Comparison of ENCODE assay signal across 17 mouse cellular contexts in the genomic region with DNA sequence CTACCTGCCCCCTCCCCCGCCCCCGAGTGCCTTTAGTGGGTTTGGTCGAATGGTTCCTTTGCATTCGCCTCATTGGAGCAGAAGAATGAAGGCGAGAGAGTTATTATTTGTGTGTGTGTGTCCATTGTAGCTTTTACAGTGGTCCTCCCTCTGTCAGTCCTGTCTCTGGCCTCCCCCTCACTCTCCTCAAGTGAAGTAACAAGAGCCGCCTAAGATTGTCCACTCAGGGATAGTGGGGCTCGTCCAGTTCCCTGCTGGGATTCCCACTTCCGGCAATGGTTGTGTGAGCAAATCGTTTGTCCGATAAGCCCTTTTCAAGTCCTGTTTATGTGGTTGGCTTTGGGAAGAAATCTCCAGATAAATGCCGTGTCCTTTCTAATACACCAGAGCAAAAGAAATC.
A peak's percentile ranks its signal among the peaks of the same experiment; 100 is the strongest.
DNase-seq lines count a peak whose midpoint lies in the region; ATAC-seq and TF ChIP-seq lines count a peak whose summit lies in the region.
"Had no signal": no experiment of that assay in that cellular context is flagged by ENCODE, and none has a peak within 500 bp of the region (broad histone marks: within the 10 kb centered on the region; RNA-seq: fewer than 3 reads in every experiment).

No protein-coding gene starts in this region.

- H3K4me2 ChIP-seq in hindbrain, embryonic 13.5 days: 0 out of 2 replicates have a peak overlapping the region, but pooled peaks have one; percentile 2
- H3K4me2 ChIP-seq in hindbrain, postnatal 0 days (ENCODE audit: low read depth, low read length): no peak overlapping the region
- H3K4me2 ChIP-seq in lung, embryonic 14.5 days: no peak overlapping the region
- H3K4me2 ChIP-seq: liver, embryonic 11.5 days had no signal

- no peak overlapping the region for H3K27ac ChIP-seq in hindbrain, embryonic 13.5 days
- H3K27ac ChIP-seq in hindbrain, postnatal 0 days: no peak overlapping the region
- H3K27ac ChIP-seq in lung, embryonic 14.5 days (ENCODE audit: low read depth): no peak overlapping the region

- ATAC-seq in hindbrain, embryonic 13.5 days (ENCODE audit: low FRiP score): no peak
- no peak for ATAC-seq in hindbrain, postnatal 0 days
- ATAC-seq in lung, embryonic 14.5 days (ENCODE audit: insufficient read depth): no peak
- ATAC-seq: activated CD4-positive, CD25-positive, alpha-beta regulatory T cell, adult 4 months; forebrain, postnatal 0 days; Patski had no signal

- no peak for TF ChIP-seq CTCF in hindbrain, postnatal 0 days (IDR thresholded peaks at IDR 0.05; ENCODE audit: low read depth)
- no peak for TF ChIP-seq CTCF in lung, embryonic 14.5 days (IDR thresholded peaks at IDR 0.05; ENCODE audit: low read depth)

- peaks cover 29% of the 10 kb centered on the region for H3K27me3 ChIP-seq in hindbrain, embryonic 13.5 days
- no peaks in the 10 kb centered on the region for H3K27me3 ChIP-seq in hindbrain, postnatal 0 days (ENCODE audit: insufficient read depth, low read length)
- no peaks in the 10 kb centered on the region for H3K27me3 ChIP-seq in lung, embryonic 14.5 days (ENCODE audit: insufficient read depth, low read length)
- H3K27me3 ChIP-seq: Patski had no signal

- no peak for DNase-seq in hindbrain, postnatal 0 days (ENCODE audit: low spot score)
- DNase-seq in lung, embryonic 14.5 days: peak; percentile 58
- no peak for DNase-seq in lung, postnatal 10 days
- DNase-seq in embryo, embryonic 10 days (ENCODE audit: low spot score): peak; percentile 45
- peak; percentile 38 for DNase-seq in embryo, embryonic 11 days
- DNase-seq in cerebellum, adult 8-10 months: no peak
- DNase-seq: adrenal gland, postnatal 14 days; cerebellum, adult 2 months; forebrain, postnatal 0 days; kidney, adult 18-20 months; layer of hippocampus, postnatal 36 days; lung, adult 2 months; right cerebral cortex, adult 18-20 months had no signal

- H3K4me1 ChIP-seq in hindbrain, embryonic 13.5 days (replicated peaks): peaks cover 95% of the 10 kb centered on the region
- H3K4me1 ChIP-seq in hindbrain, postnatal 0 days (ENCODE audit: insufficient read depth, low read length): no peaks in the 10 kb centered on the region
- peaks cover 58% of the 10 kb centered on the region for H3K4me1 ChIP-seq in lung, embryonic 14.5 days (ENCODE audit: insufficient read depth)

- no peak overlapping the region for H3K4me3 ChIP-seq in hindbrain, embryonic 13.5 days
- H3K4me3 ChIP-seq in hindbrain, postnatal 0 days (ENCODE audit: low read length): no peak overlapping the region
- no peak overlapping the region for H3K4me3 ChIP-seq in lung, embryonic 14.5 days (ENCODE audit: low read depth, low read length)

- no peak overlapping the region for H3K9ac ChIP-seq in hindbrain, embryonic 13.5 days
- no peak overlapping the region for H3K9ac ChIP-seq in hindbrain, postnatal 0 days (replicated peaks; ENCODE audit: low read length)
- H3K9ac ChIP-seq in lung, embryonic 14.5 days: no peak overlapping the region
- H3K9ac ChIP-seq: forebrain, postnatal 0 days had no signal

- no peaks in the 10 kb centered on the region for H3K9me3 ChIP-seq in hindbrain, embryonic 13.5 days
- H3K9me3 ChIP-seq in hindbrain, postnatal 0 days (ENCODE audit: low read length): no peaks in the 10 kb centered on the region
- H3K9me3 ChIP-seq in lung, embryonic 14.5 days (ENCODE audit: low read depth, low read length): no peaks in the 10 kb centered on the region

- WGBS in hindbrain, embryonic 13.5 days: 12% methylated on average over 11 of the region's 11 CpGs
- WGBS in hindbrain, postnatal 0 days: 25% methylated on average over 11 of the region's 11 CpGs
- WGBS in lung, embryonic 14.5 days: 33% methylated on average over 11 of the region's 11 CpGs

- H3K36me3 ChIP-seq in hindbrain, embryonic 13.5 days: no peaks in the 10 kb centered on the region
- no peaks in the 10 kb centered on the region for H3K36me3 ChIP-seq in hindbrain, postnatal 0 days (ENCODE audit: insufficient read depth, low read length)
- H3K36me3 ChIP-seq in lung, embryonic 14.5 days (ENCODE audit: insufficient read depth): no peaks in the 10 kb centered on the region

Comparison
In these comparisons a context has a peak if more than half of its experiments do, and no peak if none do; other contexts are left out.
1. DNase-seq: peak in lung, embryonic 14.5 days (single experiment), embryo, embryonic 10 days (single experiment) and embryo, embryonic 11 days (single experiment); none in hindbrain, postnatal 0 days (single experiment), lung, postnatal 10 days (single experiment) and cerebellum, adult 8-10 months (single experiment).